Mouse (Mus musculus) liver, embryonic 12.5 days (tissue): ENCODE data around the gene Gm10217. TPM values are rescaled to one million over a fixed set of nuclear protein-coding genes. Genes with fewer than 3 reads are reported as not detected.

Experiments
- polyA plus RNA-seq: library from polyadenylated mRNA; unstranded; fragments of >200 nt; fragmentation: Nextera tagmentation; extraction: Ambion mirVana; gene quantifications from 2 replicates; pipeline ENCODE4 v1.2.1, GENCODE M21; 2016

Gm10217 gene
- polyA plus RNA-seq, 1 experiment from 2014 or later: not detected

Other genes starting within 250 kb of the Gm10217 start
- 0.12 and 0.26 TPM in 2 replicates for gene Fam155a, start 93.1 kb upstream of the Gm10217 start, polyA plus RNA-seq
- 1.6 and 2.0 TPM in 2 replicates for gene Lig4, start 113.4 kb downstream of the Gm10217 start, polyA plus RNA-seq
- 8.3 and 8.5 TPM in 2 replicates for gene Abhd13, start 113.5 kb downstream of the Gm10217 start, polyA plus RNA-seq
- gene Tnfsf13b, start 142.2 kb downstream of the Gm10217 start, polyA plus RNA-seq: 0.06 and 0.15 TPM in 2 replicates